Mouse (Mus musculus) forebrain, embryonic 13.5 days (tissue): ENCODE results near the gene Zfp672. TPM values are rescaled to one million over a fixed set of nuclear protein-coding genes. Genes with fewer than 3 reads are reported as not detected.
A peak's percentile ranks its signal among the peaks of the same experiment; 100 is the strongest.
"Not testable (repeated sequence)": the region's sequence is repeated elsewhere in the genome, so short reads cannot be mapped to it uniquely, and the experiment has no call there.

Experiments used
- ATAC-seq: fragments of 200-750 bp; cut with Nextera tagmentation; 2 replicates; pipeline ENCODE4 v1.8.0; 2017
- H3K27ac ChIP-seq: fragments of 300-500 bp; sonication (generic); 2 replicates; pipeline ENCODE4 v1.5.1; 2015; ENCODE audit warnings: inconsistent platforms, mild to moderate bottlenecking, moderate library complexity
- H3K27me3 ChIP-seq: fragments of 300-500 bp; sonication (generic); 2 replicates; pipeline ENCODE4 v1.6.1; 2015; ENCODE audit warnings: mild to moderate bottlenecking, inconsistent platforms
- H3K36me3 ChIP-seq: fragments of 300-500 bp; sonication (generic); 2 replicates; pipeline ENCODE4 v1.6.1; 2015; ENCODE audit warnings: mild to moderate bottlenecking, inconsistent platforms; ENCODE audit not compliant: poor library complexity, severe bottlenecking
- H3K4me1 ChIP-seq: fragments of 300-500 bp; sonication (generic); 2 replicates; pipeline ENCODE4 v1.6.1; 2015; ENCODE audit warnings: inconsistent platforms
- H3K4me2 ChIP-seq: fragments of 300-500 bp; sonication (generic); 2 replicates; pipeline ENCODE4 v1.6.1; 2015; ENCODE audit warnings: inconsistent platforms, mild to moderate bottlenecking, moderate library complexity
- H3K4me3 ChIP-seq: fragments of 300-500 bp; sonication (generic); 2 replicates; pipeline ENCODE4 v1.5.1; 2015; ENCODE audit warnings: mild to moderate bottlenecking, inconsistent platforms
- H3K9ac ChIP-seq: fragments of 300-500 bp; sonication (generic); 2 replicates; pipeline ENCODE4 v1.6.1; 2015; ENCODE audit warnings: mild to moderate bottlenecking, inconsistent platforms
- H3K9me3 ChIP-seq: fragments of 300-500 bp; sonication (generic); replicated peaks from 2 replicates; pipeline ENCODE4 v1.6.1; 2016; ENCODE audit warnings: inconsistent platforms
- whole genome bisulfite sequencing: fragments of 180-500 bp; shearing (Covaris S2); methylation state at CpG from one replicate; pipeline ENCODE4 v1.1.7; 2015; 5-methylcytosine and 5-hydroxymethylcytosine counted together
- polyA plus RNA-seq: library from polyadenylated mRNA; unstranded; fragments of >200 nt; fragmentation: Nextera tagmentation; extraction: Ambion mirVana; gene quantifications from 2 replicates; pipeline ENCODE4 v1.2.1, GENCODE M21; 2015

The Zfp672 gene
- polyA plus RNA-seq, 1 experiment from 2014 or later = 38.1 TPM

DNA sequence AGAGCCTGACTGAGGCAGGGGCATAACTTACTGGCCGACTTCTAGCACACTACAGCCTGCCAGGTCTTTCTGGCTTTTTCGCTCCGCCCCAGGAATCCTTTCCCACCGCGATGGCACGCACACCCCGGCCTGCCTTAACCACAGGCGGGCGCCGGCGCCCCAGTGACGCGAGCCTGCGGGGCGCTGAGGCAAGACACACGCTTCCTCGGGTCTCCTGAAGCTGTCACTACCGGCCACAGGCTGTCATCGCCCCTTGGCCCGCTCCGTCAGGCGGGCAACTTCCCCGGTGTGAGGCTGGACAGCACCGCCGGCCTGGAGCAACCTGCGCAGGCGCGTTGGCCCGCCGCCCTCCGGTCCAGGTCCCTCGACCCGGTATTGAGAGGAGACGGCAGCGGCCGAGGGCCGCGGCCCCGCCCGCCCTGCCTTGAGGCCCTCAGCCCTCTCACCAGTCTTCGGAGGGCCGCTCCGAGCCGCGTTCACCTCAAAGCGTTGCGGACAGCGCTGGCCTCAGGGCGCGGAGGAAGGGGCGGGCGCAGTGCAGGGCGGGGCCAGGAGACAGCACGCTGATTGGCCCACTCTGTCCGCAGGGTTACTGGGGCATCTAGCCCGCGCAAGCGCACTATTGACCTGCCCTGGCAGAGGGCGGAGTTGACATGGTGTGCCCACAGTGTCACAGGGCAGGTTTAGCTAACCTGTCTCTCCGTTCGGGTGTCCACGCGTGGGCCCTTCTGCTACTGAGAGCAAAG is 7.1 kb downstream of the Zfp672 start:
- peak; percentile 99 for ATAC-seq
- peaks cover 20% of the 10 kb centered on the region for H3K4me1 ChIP-seq
- H3K36me3 ChIP-seq = peaks cover 28% of the 10 kb centered on the region
- peak overlapping the region; percentile 84 for H3K4me3 ChIP-seq
- H3K27me3 ChIP-seq = no peaks in the 10 kb centered on the region
- no peaks in the 10 kb centered on the region for H3K9me3 ChIP-seq
- under 1% methylated on average over 46 of the region's 63 CpGs for WGBS
- H3K4me2 ChIP-seq = peak overlapping the region; percentile 87
- peak overlapping the region; percentile 94 for H3K9ac ChIP-seq
- H3K27ac ChIP-seq = peak overlapping the region; percentile 95

DNA sequence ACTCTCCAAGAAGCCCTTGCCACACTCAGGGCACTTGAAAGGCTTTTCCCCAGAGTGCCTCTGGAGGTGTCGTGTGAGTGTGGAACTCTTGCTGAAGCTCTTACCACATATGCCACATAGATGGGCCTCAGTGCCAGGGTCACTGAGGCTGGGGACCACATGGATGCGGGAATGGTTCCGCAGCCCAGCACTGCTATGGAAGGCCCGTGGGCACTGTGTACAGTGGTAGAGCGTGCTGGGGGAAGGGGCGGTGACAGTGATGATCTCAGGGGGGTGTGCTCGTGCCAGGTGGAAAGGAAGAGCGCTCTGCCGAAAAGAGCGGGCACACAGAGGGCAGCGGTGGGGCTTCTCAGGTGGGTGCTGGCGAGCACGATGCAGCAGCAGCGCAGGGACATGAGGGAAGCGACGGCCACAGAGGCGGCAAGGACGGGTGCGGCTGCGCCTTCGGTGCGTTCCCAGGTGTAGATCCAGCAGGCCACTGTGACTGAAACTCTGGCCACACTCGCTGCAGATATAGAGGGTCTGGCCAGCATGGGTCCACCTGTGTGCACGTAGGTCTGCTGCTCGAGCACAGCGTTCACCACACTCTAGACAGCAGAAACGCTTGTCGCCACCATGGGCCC is 13.3 kb downstream of the Zfp672 start:
- 80% methylated on average over 28 of the region's 28 CpGs for WGBS
- Histone ChIP-seq H3K4me2 (no peak overlapping the region), H3K36me3 (peaks cover 56% of the 10 kb centered on the region), H3K27me3 (no peaks in the 10 kb centered on the region), H3K4me1 (peaks cover 4% of the 10 kb centered on the region), H3K9me3 (no peaks in the 10 kb centered on the region), H3K9ac (no peak overlapping the region), H3K4me3 (no peak overlapping the region), H3K27ac (no peak overlapping the region)
- no peak for ATAC-seq

DNA sequence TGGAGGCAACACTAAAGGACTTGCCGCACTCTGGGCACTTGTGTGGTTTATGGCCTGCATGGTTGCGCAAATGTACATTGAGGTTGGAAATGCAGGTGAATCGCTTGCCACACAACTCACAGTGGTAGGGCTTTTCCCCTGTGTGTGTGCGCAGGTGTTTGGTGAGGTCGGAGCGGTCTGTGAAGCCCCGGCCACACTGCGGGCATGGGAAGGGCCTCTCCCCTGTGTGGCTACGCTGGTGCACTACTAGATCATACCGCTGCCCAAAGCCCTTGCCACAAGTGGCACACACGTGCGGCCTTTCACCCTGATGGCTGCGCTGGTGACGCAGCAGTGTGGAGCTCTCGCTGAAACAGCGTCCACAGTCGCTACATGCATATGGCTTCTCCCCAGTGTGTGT is 13.8 kb downstream of the Zfp672 start:
- H3K4me2 ChIP-seq = no peak overlapping the region
- H3K27me3 ChIP-seq = no peaks in the 10 kb centered on the region
- H3K27ac ChIP-seq = no peak overlapping the region
- no peaks in the 10 kb centered on the region for H3K4me1 ChIP-seq
- ATAC-seq = no peak
- H3K9me3 ChIP-seq = no peaks in the 10 kb centered on the region
- H3K4me3 ChIP-seq = no peak overlapping the region
- whole genome bisulfite sequencing = 87% methylated on average over 17 of the region's 17 CpGs
- H3K36me3 ChIP-seq = peaks cover 60% of the 10 kb centered on the region
- H3K9ac ChIP-seq = no peak overlapping the region

DNA sequence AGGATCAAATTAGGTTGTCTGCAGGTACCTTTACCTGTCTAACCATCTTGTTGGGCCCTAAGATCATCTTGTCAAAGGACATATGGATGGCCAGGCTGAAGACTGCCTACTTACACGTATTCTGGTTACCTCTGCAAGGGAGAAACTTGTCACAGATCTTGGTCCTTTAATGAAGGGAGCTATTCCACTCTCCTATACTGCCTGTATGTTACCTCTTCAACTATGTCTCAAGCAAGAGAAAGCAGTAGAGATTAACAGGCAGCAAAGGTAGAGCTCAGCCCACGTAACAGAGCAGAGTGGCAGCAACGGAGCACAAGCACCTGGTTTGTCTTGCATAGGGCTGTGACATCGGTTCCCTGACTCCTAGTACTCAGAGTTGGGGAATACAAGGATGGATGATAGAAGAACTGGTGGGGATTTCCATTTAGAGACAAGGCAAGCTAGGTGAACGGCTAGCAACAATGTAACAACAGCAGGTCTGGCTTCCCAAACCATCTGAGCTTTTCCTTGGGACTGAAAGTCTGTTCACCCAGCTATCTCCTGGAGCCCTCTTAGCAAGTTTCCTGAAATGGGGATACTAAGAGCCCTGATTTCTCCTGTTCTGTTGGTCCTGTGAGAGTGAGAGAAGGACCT is 14.5 kb downstream of the Zfp672 start:
- H3K4me2 ChIP-seq = no peak overlapping the region
- H3K4me1 ChIP-seq = no peaks in the 10 kb centered on the region
- H3K36me3 ChIP-seq = peaks cover 63% of the 10 kb centered on the region
- no peaks in the 10 kb centered on the region for H3K9me3 ChIP-seq
- no peak overlapping the region for H3K9ac ChIP-seq
- no peaks in the 10 kb centered on the region for H3K27me3 ChIP-seq
- no peak overlapping the region for H3K4me3 ChIP-seq
- ATAC-seq = no peak
- H3K27ac ChIP-seq = no peak overlapping the region
- WGBS = 95% methylated on average over 5 of the region's 5 CpGs

DNA sequence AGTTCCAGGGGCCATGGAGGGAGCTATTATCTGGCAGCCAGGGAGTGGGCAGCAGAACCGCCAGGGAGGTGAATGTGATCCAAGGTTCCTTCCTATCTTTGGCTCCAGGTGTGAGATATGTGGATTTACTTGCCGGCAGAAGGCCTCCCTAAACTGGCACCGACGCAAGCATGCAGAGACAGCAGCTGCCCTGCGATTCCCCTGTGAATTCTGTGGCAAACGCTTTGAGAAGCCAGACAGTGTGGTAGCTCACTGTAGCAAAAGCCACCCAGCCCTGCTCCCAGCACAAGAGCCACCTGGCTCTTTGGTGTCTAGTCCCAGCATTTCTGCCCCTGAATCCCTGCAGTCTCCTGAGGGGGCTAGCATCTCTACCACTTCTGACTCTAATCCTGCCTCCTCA is 16.1 kb downstream of the Zfp672 start:
- Histone ChIP-seq H3K9ac (no peak overlapping the region), H3K36me3 (peaks cover 70% of the 10 kb centered on the region), H3K9me3 (no peaks in the 10 kb centered on the region), H3K27ac (no peak overlapping the region), H3K4me2 (no peak overlapping the region), H3K4me1 (no peaks in the 10 kb centered on the region), H3K4me3 (no peak overlapping the region), H3K27me3 (no peaks in the 10 kb centered on the region)
- 82% methylated on average over 6 of the region's 6 CpGs for WGBS
- no peak for ATAC-seq

DNA sequence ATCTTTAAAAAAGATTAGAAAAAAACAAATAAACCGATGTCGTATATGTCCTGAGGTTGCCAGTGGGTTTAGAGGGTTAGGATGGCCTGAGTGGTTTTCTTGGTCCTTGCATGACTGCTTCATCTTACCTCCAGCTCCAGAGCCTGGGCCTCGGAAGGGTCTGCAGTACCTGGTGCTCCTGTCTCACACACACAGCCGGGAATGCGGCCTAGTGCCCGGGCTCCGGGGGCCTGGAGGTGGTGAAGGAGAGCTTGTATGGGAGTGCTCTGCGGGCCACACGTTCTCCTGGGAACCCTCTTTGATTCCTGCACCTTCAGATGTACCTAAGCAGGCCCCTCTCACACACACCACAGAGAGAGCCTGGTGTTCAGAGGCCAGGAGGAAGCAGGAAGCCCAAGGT is 21.5 kb downstream of the Zfp672 start:
- peaks cover 20% of the 10 kb centered on the region for H3K36me3 ChIP-seq
- no peaks in the 10 kb centered on the region for H3K9me3 ChIP-seq
- peaks cover 20% of the 10 kb centered on the region for H3K4me1 ChIP-seq
- no peaks in the 10 kb centered on the region for H3K27me3 ChIP-seq
- no peak overlapping the region for H3K9ac ChIP-seq
- ATAC-seq = no peak
- no peak overlapping the region for H3K27ac ChIP-seq
- H3K4me3 ChIP-seq = no peak overlapping the region
- H3K4me2 ChIP-seq = no peak overlapping the region
- WGBS = 95% methylated on average over 9 of the region's 9 CpGs

DNA sequence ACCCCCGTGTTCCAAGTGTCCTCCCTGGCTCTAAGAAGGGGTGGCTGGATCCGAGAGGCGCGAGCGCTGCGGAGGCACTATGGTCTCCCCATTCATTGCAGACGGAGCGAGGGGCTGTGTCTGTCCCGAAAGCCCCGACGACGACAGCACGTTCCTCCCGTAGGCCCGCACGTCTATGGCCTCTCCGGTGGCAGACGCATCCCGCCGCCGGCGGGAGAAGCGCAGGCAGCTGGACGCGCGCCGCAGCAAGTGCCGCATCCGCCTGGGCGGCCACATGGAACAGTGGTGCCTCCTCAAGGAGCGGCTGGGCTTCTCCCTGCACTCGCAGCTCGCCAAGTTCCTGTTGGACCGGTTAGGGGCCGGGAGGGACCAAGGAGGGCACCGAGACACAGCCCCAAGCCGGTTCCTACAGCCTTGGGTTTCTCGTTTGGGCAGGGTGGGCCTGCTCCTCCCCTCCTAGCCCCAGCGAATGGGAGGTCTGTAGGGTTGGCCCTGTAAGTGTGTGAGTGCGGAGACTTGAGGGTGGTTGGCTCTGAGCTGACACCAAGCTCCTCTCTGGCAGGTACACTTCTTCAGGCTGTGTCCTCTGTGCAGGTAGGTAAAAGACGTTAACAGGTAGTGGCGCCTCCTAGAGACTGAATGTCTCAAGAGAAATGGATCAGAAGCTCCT is 22.6 kb downstream of the Zfp672 start:
- peaks cover 17% of the 10 kb centered on the region for H3K36me3 ChIP-seq
- peak overlapping the region; percentile 76 for H3K9ac ChIP-seq
- ATAC-seq = peak; percentile 44
- peak overlapping the region; percentile 90 for H3K4me2 ChIP-seq
- H3K4me1 ChIP-seq = peaks cover 27% of the 10 kb centered on the region
- under 1% methylated on average over 42 of the region's 42 CpGs for WGBS
- no peaks in the 10 kb centered on the region for H3K9me3 ChIP-seq
- H3K4me3 ChIP-seq = peak overlapping the region; percentile 54
- H3K27me3 ChIP-seq = no peaks in the 10 kb centered on the region
- peak overlapping the region; percentile 28; the same call in 1 of the 2 replicates for H3K27ac ChIP-seq

DNA sequence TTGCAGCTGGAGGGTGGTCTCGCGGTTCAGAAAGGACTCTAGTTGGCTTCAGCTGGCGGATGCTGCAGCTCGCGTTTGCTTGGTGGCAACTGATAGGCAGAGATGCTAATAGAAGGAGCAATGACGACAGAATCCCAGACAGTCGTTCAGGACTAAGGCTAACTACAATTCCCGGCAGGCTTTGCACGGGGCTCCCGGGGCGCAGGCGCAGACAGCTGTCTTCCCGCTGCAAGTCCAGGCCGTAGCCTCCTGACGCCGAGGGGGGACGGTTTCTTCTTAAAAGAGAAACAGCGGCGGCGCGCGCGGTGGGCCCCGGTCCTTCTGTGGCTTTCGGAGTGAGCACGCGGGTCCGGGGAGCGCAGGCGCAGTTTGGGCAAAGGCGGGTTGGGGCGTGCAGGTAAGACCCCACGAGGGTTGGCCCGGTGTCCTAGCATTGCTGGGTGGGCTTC is 23.3 kb downstream of the Zfp672 start, which contains the start of gene Zfp692:
Gene Zfp692 (plus strand): TSS at position 210 of the 449 bp plus-strand sequence.
- WGBS = under 1% methylated on average over 34 of the region's 34 CpGs

DNA sequence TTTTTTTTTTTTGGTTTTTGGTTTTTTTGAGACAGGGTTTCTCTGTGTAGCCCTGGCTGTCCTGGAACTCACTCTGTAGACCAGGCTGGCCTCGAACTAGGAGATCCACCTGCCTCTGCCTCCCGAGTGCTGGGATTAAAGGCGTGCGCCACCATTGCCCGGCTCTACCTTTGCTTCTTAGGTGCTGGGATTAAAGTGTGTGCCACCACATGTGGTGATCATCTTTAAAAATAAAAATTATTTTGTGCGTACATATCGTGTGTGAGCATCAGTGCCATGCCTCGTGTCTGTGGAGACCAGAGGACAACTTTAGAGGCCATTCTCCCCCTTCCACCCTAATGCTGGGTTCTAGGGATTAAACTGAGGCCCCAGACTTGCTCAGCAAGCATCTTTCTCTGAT is 24.8 kb downstream of the Zfp672 start:
- not testable (repeated sequence) for H3K9ac ChIP-seq, H3K4me2 ChIP-seq, H3K4me3 ChIP-seq, H3K27me3 ChIP-seq, H3K36me3 ChIP-seq, H3K27ac ChIP-seq, H3K9me3 ChIP-seq, ATAC-seq
- WGBS = 94% methylated on average over 8 of the region's 8 CpGs
- peaks cover 27% of the 10 kb centered on the region for H3K4me1 ChIP-seq

More for the DNA sequence above, 23.3 kb downstream of the Zfp672 start, which contains the start of gene Zfp692:
- H3K4me2 ChIP-seq = peak within 1 kb of the TSS; percentile 90
- no peaks in the 10 kb centered on the region for H3K27me3 ChIP-seq
- H3K9ac ChIP-seq = peak within 1 kb of the TSS; percentile 76
- peak; percentile 89 for ATAC-seq
- peaks cover 17% of the 10 kb centered on the region for H3K36me3 ChIP-seq
- peak within 1 kb of the TSS; percentile 54 for H3K4me3 ChIP-seq
- H3K9me3 ChIP-seq = no peaks in the 10 kb centered on the region
- peaks cover 27% of the 10 kb centered on the region for H3K4me1 ChIP-seq
- H3K27ac ChIP-seq = peak within 1 kb of the TSS; percentile 28; the same call in 1 of the 2 replicates

DNA sequence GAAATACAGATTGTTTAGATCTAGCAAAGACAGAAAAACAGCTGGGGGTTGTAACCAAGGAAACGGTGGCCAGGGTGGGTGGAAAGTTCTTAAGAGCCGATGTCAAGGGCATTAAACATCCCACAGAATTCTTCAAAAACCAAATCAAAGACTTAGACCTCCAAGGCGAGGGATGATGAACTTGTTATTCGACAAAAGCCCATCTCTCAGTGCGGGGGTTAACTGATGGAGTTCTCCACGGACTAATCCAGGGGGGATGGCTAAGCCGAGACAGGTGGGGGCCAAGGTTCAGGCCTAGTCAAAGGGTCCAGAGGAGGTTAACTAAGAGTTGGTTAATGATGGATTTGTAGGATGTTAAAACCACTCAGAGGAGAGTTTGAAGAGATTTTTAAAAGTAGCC is 26.5 kb downstream of the Zfp672 start:
- H3K27me3 ChIP-seq = no peaks in the 10 kb centered on the region
- peaks cover 27% of the 10 kb centered on the region for H3K4me1 ChIP-seq
- H3K9ac ChIP-seq = no peak overlapping the region
- H3K9me3 ChIP-seq = no peaks in the 10 kb centered on the region
- peak overlapping the region; percentile 52 for H3K4me2 ChIP-seq
- peak overlapping the region; percentile 18 for H3K4me3 ChIP-seq
- no peak overlapping the region for H3K27ac ChIP-seq
- ATAC-seq = no peak
- 11% methylated on average over 7 of the region's 7 CpGs for WGBS
- H3K36me3 ChIP-seq = no peaks in the 10 kb centered on the region

DNA sequence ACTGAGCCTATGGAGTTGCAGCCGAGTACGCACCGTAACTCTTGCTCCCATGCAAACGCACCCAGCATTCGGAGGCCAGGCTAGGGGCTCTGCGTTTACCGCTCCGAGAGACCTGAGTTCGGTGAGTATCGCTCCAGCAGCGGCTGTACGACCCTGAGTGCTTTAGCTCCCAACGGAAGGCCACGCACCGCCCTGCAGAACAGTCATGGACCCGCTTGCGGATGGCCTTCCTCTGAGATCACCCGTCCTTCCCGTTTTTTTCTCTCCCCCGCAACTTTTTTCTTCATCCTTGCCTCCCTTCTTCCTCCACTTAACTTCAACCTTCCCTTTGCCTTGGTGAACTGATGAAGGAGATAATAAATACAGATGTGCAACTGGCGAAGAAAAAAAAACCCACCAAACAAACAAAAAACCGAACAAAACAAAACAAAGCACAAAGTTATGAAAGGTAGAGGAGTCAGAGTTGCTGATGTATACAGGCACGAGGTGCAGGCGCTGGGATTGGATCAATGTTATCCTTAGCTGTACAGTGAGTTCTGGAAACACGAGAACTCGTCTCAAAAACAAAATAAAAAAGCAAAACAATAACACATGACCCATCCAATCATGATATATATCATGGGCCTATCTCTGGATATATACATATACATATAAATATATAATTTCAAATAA is 27.2 kb downstream of the Zfp672 start:
- H3K4me3 ChIP-seq = peak overlapping the region; percentile 58
- no peaks in the 10 kb centered on the region for H3K36me3 ChIP-seq
- H3K9ac ChIP-seq = peak overlapping the region; percentile 67
- no peaks in the 10 kb centered on the region for H3K27me3 ChIP-seq
- peaks cover 24% of the 10 kb centered on the region for H3K4me1 ChIP-seq
- peak; percentile 39 for ATAC-seq
- H3K27ac ChIP-seq = peak overlapping the region; percentile 87
- H3K9me3 ChIP-seq = no peaks in the 10 kb centered on the region
- WGBS = under 1% methylated on average over 26 of the region's 26 CpGs
- peak overlapping the region; percentile 64 for H3K4me2 ChIP-seq
